Mouse (Mus musculus): ENCODE measurements around the gene Nhs. TPM values are rescaled to one million over a fixed set of nuclear protein-coding genes. Genes with fewer than 3 reads are reported as not detected.
A peak's percentile ranks its signal among the peaks of the same experiment; 100 is the strongest.

Gene Nhs
- total and polyA plus RNA-seq, 2 experiments from 2014 or later = 0.26 to 0.34 TPM

DNA sequence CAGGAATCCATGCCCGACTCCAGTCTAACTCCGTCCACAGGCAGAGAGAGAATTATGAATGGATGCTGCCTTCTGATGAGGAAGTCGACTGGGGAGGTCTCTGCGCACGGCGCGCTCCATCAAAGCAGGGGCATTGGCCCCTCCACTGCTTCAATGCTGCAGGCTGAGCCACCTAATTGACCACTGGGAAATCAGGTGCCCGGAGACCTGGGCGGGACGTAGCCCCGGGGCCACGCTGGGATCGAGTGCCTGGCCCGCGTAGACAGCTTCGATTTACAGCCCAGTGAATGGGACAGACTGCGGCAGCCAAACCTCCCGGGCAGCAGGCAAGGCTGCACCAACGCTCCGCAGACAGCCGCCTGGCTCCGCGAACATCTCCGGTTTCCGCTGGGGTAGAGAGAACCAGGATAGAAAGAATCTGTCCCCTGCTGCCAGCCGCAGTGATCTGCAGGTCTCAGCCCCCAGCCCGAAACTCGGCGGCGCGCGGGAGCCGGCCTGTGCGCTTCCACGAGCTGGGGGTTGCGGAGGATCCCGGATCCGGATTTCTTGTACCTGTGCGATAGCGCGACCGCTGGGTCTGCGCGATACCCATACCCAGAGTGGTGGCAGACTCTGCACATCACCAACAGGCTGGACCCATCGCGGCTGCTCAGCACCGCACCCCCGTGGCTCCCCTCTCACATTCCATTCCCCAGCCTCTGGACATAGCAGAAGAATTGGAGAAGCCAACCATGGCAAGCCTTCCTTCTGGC is 250.7 kb downstream of the Nhs start:
- peak overlapping the region; percentile 74 for H3K4me2 ChIP-seq (ENCODE audit: low read depth, low read length)
- peak overlapping the region; percentile 49 for H3K4me3 ChIP-seq (ENCODE audit: low read depth, low read length)
- no peak for ATAC-seq (ENCODE audit: insufficient read depth, low read depth)
- peaks cover 10% of the 10 kb centered on the region; the same call in 1 of the 2 replicates for H3K4me1 ChIP-seq (ENCODE audit: control insufficient read depth, insufficient read depth)
- no peak overlapping the region for H3K27ac ChIP-seq (ENCODE audit: low read depth)
- no peak for TF ChIP-seq CTCF (IDR thresholded peaks at IDR 0.05; ENCODE audit: low read depth)
- no peak overlapping the region for H3K9ac ChIP-seq (replicated peaks; ENCODE audit: low read depth, low read length)
- WGBS = 15% methylated on average over 46 of the region's 48 CpGs
- H3K27me3 ChIP-seq (ENCODE audit: control insufficient read depth, insufficient read depth, low read length) = peaks cover 19% of the 10 kb centered on the region; the same call in 1 of the 2 replicates
- no peak for DNase-seq (ENCODE audit: low spot score)
- H3K9me3 ChIP-seq (replicated peaks; ENCODE audit: control insufficient read depth, low read length) = no peaks in the 10 kb centered on the region
- no peaks in the 10 kb centered on the region for H3K36me3 ChIP-seq (replicated peaks; ENCODE audit: control insufficient read depth, insufficient read depth, low read length)

DNA sequence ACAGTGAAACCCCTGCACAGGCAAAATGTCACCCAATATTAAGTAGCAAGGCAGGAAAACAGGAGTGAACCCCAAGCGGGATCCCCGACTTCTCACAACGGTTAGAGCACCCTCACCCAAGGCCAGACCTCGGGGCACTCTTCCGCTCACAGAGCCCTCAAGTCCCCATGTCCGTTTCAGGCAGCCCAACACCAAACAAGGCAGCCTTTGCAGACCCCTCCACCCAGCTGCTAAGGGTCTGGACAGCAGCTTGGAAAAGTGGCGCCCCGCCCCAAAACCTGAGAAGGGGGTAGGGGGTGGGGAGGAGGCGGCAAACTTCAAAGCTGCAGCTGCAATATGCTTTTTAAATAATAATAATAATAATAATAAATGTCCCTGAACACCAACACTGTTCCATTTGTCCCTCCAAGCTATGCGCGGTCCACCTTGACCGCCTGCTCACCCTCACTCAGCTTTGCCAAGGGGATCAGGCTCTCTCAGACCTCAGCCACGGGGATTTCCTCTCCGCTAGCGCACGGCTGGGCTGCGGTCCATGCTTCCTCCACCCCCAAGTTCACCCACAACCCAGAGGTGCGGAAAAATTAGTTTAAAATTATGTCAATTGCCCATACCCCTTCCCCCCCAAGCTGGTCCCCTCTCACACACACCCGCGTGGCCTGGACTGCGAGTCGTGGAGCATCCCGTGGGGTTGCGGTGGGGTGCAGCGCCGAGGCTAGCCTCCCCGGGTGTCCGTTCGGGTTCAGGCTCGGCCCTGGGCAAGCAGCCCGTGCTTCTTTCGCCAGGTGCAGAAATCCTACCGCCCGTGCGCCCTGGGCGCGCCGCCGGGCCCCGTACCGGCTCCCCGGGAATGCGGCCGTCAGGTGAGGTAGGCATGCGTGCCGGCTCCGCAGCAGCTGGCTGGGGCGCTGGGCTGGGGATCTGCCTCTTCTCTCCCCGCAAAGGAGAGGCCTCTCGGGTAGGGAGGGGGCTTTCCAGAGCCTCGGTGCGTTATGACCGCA is 251.6 kb downstream of the Nhs start:
- H3K9ac ChIP-seq (replicated peaks; ENCODE audit: low read depth, low read length) = no peak overlapping the region
- WGBS = 25% methylated on average over 51 of the region's 53 CpGs
- no peak for ATAC-seq (ENCODE audit: insufficient read depth, low read depth)
- H3K27me3 ChIP-seq (ENCODE audit: control insufficient read depth, insufficient read depth, low read length) = peaks cover 19% of the 10 kb centered on the region; the same call in 1 of the 2 replicates
- no peaks in the 10 kb centered on the region for H3K9me3 ChIP-seq (replicated peaks; ENCODE audit: control insufficient read depth, low read length)
- H3K27ac ChIP-seq (ENCODE audit: low read depth) = no peak overlapping the region
- TF ChIP-seq EP300 (IDR thresholded peaks at IDR 0.05; ENCODE audit: low read depth) = no peak
- H3K4me3 ChIP-seq (ENCODE audit: low read depth, low read length) = peak overlapping the region; percentile 49
- H3K36me3 ChIP-seq (replicated peaks; ENCODE audit: control insufficient read depth, insufficient read depth, low read length) = no peaks in the 10 kb centered on the region
- peak overlapping the region; percentile 74 for H3K4me2 ChIP-seq (ENCODE audit: low read depth, low read length)
- no peak for DNase-seq (ENCODE audit: low spot score)
- peaks cover 10% of the 10 kb centered on the region; the same call in 1 of the 2 replicates for H3K4me1 ChIP-seq (ENCODE audit: control insufficient read depth, insufficient read depth)

DNA sequence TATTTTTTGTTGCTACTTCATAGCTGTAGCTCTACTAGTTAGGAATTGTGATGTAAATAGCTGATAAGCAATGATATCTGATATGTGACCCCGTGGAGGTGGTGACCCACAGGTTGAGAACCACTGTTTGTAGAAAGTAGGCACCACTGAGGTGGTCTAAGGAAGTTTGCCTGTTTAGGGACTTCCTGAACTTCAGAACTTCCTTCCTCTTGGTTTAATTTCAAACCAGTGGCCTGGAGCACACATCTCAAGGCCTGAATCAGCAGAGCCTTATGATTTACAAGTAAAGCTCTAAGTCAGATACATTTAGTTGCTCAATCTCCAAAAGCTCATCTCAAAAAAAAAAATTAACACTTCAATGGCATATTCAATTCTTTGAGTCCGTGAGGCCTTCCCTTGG is 265.1 kb downstream of the Nhs start:
- Histone ChIP-seq H3K9me3 (replicated peaks; ENCODE audit: control insufficient read depth, low read length) (no peaks in the 10 kb centered on the region), H3K27me3 (ENCODE audit: control insufficient read depth, insufficient read depth, low read length) (no peaks in the 10 kb centered on the region), H3K9ac (replicated peaks; ENCODE audit: low read depth, low read length) (no peak overlapping the region), H3K27ac (ENCODE audit: low read depth) (no peak overlapping the region), H3K36me3 (replicated peaks; ENCODE audit: control insufficient read depth, insufficient read depth, low read length) (no peaks in the 10 kb centered on the region), H3K4me2 (ENCODE audit: low read depth, low read length) (no peak overlapping the region), H3K4me1 (ENCODE audit: control insufficient read depth, insufficient read depth) (no peaks in the 10 kb centered on the region), H3K4me3 (ENCODE audit: low read depth, low read length) (no peak overlapping the region)
- DNase-seq (ENCODE audit: low spot score) = no peak
- TF ChIP-seq CTCF (IDR thresholded peaks at IDR 0.05; ENCODE audit: low read depth) (no peak), EP300 (IDR thresholded peaks at IDR 0.05; ENCODE audit: low read depth) (no peak)
- 45% methylated on average over 2 of the region's 2 CpGs for WGBS
- ATAC-seq (ENCODE audit: insufficient read depth, low read depth) = no peak

DNA sequence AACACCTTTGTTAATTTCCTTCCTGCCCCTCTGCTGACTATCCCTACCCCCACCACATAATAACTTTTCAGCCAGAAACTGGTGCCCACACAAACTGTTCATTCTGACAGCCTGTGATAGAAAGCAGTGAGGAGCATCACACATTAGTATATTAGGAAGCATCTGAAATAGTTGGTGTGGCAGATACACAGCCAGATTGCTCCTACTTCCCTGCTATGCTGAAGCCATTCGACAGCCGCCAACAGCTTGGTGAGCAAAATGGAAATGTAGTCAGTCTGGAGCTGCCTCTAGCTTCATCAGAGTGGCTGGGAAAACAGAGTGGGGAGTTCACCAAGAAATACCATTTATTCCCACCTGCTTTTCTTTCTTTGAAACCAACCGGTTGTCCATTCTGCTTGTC is 275.9 kb downstream of the Nhs start:
- Histone ChIP-seq H3K4me2 (ENCODE audit: low read depth, low read length) (no peak overlapping the region), H3K4me1 (ENCODE audit: control insufficient read depth, insufficient read depth) (no peaks in the 10 kb centered on the region), H3K27me3 (ENCODE audit: control insufficient read depth, insufficient read depth, low read length) (no peaks in the 10 kb centered on the region), H3K36me3 (replicated peaks; ENCODE audit: control insufficient read depth, insufficient read depth, low read length) (no peaks in the 10 kb centered on the region), H3K27ac (ENCODE audit: low read depth) (no peak overlapping the region), H3K9ac (replicated peaks; ENCODE audit: low read depth, low read length) (no peak overlapping the region), H3K4me3 (ENCODE audit: low read depth, low read length) (no peak overlapping the region), H3K9me3 (replicated peaks; ENCODE audit: control insufficient read depth, low read length) (no peaks in the 10 kb centered on the region)
- WGBS = 74% methylated on average over 3 of the region's 3 CpGs
- TF ChIP-seq CTCF (IDR thresholded peaks at IDR 0.05; ENCODE audit: low read depth) = no peak
- TF ChIP-seq EP300 (IDR thresholded peaks at IDR 0.05; ENCODE audit: low read depth) = no peak
- ATAC-seq (ENCODE audit: insufficient read depth, low read depth) (no peak), DNase-seq (ENCODE audit: low spot score) (no peak)

DNA sequence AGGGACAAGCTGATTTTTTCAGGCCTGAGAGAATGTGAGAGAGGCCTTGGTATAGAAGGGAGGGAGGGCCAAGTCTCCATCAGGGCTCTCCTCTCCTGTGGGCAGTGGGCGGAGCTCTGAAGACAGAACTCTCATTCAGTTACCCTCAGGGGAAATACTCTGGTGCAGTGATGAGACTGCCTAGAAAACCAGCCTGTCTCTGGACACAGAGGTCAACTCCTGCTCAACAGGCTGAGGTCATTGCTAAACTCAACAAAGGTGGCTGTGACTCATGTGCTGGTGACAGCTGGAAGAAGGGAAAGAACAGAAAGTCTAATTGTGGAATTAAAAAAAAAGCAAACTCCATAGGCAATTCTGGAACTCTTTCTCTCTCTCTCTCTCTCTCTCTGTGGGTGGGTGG is 282.4 kb downstream of the Nhs start:
- Histone ChIP-seq H3K36me3 (replicated peaks; ENCODE audit: control insufficient read depth, insufficient read depth, low read length) (no peaks in the 10 kb centered on the region), H3K27ac (ENCODE audit: low read depth) (no peak overlapping the region), H3K9me3 (replicated peaks; ENCODE audit: control insufficient read depth, low read length) (no peaks in the 10 kb centered on the region), H3K27me3 (ENCODE audit: control insufficient read depth, insufficient read depth, low read length) (no peaks in the 10 kb centered on the region), H3K4me2 (ENCODE audit: low read depth, low read length) (no peak overlapping the region), H3K9ac (replicated peaks; ENCODE audit: low read depth, low read length) (no peak overlapping the region), H3K4me3 (ENCODE audit: low read depth, low read length) (no peak overlapping the region), H3K4me1 (ENCODE audit: control insufficient read depth, insufficient read depth) (no peaks in the 10 kb centered on the region)
- WGBS = 57% methylated on average over 1 of the region's 1 CpGs
- TF ChIP-seq EP300 (IDR thresholded peaks at IDR 0.05; ENCODE audit: low read depth) (no peak), CTCF (IDR thresholded peaks at IDR 0.05; ENCODE audit: low read depth) (no peak)
- DNase-seq (ENCODE audit: low spot score) (no peak), ATAC-seq (ENCODE audit: insufficient read depth, low read depth) (no peak)
